Mouse (Mus musculus): ENCODE measurements around the gene Hnrnpab.
A peak's percentile ranks its signal among the peaks of the same experiment; 100 is the strongest.

The Hnrnpab gene

DNA sequence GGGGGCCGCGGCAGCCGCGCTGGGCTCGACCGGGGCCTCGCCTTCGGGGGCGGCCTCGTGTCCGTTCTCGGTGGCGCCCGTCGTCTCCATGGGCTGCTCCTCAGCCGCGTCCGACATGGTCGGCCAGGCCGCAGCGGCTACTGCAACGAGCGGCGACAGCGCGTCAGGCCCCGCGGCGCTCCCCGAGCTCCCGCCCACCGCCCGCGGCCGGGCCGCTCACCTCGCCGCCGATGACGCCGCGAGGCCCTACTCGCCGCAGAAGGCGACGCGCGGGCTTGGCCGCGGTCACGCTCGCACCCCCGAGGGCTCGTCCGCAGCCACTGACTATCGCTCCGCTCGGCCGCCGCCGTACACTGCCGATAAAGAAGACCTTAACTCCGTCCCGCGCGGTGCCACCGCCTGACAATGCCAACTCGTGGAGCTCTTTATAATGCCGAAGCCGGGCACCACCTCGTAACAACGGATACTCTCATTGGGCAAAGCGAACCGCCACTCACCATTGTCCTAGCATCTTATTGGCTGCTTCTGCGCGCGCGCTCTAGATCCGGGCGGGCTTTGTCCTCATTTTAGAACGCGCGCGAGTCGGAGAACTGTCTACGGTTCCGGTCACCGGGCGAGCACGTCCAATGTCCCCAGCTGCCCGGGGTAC, at the start of gene Hnrnpab:
Hnrnpab (minus strand) TSS at position 401 of the 649 bp plus-strand sequence.
- peak; percentile 97 for DNase-seq (ENCODE audit: low read depth, low spot score)

DNA sequence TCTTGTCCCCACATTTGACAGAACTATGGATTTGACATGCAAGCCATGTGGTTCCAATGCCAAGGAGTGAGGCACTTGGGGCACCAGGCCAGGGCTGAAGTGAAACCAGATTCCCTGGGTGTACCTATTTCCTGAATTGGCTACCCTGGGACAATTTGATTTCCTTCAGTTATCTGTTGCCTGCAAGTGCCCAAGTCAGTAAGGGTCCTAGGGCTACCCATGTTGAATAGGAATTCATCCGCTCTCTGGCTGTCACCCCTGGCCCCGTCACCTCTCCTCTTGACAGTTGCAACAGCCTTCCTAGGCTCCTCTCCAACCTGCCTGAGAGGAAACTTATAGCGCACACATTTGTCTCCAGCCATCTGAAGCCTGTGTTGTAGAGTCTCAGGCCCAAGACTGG, 48.2 kb upstream of the Hnrnpab start:
- no peak for DNase-seq (ENCODE audit: low read depth, low spot score)

DNA sequence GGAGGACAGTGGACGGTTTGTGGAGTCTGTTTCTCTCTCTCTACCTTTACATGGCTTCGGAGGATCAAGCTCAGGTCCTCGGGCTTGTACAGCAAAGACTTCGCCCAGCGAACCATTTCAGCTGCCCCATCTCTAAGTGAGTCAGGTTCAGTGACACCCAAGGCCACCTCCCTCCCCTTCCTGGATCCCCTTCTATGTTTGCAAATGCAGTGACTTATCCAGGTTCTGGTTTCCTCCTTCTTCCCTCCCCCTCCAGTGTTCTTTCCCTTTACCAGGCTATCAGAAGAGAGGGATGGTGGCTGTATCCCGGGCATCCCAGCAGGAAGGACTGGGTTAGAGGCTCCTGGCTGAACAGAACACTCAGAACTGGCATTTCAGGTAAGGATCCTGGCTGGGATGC, 47.1 kb upstream of the Hnrnpab start:
- DNase-seq (ENCODE audit: low read depth, low spot score): no peak

DNA sequence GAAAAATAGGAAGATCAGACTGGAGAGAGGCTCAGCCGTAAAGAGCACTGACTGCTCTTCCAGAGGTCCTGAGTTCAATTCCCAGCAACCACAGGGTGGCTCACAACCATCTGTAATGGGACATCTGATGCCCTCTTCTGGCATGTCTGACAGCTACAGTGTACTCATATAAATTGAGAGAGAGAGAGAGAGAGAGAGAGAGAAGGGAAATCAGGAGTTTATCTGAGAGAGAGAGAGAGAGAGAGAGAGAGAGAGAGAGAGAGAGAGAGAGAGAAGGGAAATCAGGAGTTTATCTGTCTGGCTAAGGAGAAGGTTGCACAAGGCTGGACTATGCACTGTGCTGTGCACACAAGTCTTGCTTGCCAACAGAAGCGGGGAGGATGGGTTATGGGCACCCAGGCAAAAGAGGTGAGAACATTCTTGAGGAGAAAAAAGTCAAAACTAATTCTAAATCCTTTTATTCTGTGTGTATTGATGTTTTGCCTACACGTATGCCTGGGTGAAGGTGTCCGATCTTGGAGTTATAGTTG, 46.3 kb upstream of the Hnrnpab start:
- no peak for DNase-seq (ENCODE audit: low read depth, low spot score)

DNA sequence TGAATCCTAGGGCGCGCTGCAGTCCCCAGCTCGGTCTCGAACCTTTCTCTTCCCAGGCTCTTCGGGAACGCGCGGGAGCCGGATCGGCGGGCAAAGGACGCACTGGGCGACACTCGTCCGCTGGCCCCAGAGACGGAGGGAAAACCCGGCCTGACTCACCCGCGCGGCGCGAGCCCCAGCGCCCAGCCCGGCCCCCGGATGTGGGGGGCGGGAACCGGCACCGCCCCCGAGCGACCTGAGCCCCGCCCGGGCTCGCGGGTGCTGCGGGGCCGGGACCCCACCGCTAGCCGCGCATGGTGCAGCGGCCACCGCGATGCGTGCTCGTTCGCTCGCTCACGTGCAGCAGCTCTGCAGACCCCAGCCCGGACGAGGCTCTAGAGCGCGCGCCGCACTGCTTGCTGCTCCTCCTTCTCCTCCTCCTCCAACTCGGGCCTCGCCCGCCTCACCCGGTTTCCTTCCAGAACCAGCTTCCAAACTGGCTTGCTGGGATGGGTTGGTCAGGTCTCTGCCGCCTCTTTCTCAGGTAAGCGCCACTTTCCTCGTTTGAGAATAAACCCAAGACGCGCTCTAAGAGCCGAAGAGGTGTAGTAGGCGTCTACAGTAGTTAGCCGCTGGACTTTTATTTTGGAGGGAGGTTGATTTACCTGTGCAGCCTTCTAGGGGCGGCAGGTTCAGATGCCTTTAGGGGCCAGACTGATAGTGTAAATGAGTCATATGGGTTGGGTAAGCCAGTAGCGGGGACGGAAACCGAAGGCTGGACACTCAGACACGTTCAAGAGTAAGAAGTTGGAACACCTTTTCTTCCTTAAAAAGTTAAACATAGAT, 44.3 kb upstream of the Hnrnpab start, which contains the start of the genes N4bp3 and D930048N14Rik:
N4bp3 (minus strand) TSS at position 152 of the 825 bp plus-strand sequence.
D930048N14Rik (plus strand) TSS at position 264 of the 825 bp plus-strand sequence.
- DNase-seq (ENCODE audit: low read depth, low spot score): peak; percentile 70

DNA sequence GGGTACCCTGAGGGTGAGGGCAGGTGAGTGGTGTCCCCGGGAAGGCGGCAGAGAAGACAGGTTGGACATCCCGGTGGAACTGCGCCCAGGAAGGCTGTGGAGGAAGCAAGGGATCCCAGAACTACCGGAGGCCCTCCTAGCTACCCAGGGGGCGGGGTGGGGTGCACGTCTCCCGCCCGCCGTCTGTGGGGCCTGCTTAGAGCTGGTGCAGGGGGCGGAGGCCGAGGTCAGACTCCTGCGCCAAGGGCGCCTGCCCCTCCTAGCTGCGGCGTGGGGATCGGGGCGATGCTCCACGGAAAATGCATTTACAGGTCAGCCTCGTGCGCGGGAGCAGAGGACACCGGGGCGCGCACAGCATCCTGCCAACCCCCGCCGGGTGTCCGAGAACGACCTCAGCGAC, 43.6 kb upstream of the Hnrnpab start:
- DNase-seq (ENCODE audit: low read depth, low spot score): no peak

DNA sequence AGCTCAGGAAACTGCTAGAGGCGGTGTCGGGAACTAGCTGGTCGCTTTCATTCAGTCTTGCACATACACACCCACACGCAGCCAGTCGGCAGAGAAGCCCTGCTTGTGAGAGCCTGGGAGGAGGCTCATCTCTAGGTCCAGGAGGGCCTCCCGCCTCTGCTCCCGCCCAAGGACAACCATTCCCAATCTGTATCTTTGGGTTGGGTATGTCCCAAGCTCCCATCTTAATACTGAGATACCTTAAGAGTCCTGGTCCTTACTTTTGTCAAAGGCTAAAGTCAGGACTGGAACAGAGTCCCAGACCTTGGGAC, 43.2 kb upstream of the Hnrnpab start:
- no peak for DNase-seq (ENCODE audit: low read depth, low spot score)

DNA sequence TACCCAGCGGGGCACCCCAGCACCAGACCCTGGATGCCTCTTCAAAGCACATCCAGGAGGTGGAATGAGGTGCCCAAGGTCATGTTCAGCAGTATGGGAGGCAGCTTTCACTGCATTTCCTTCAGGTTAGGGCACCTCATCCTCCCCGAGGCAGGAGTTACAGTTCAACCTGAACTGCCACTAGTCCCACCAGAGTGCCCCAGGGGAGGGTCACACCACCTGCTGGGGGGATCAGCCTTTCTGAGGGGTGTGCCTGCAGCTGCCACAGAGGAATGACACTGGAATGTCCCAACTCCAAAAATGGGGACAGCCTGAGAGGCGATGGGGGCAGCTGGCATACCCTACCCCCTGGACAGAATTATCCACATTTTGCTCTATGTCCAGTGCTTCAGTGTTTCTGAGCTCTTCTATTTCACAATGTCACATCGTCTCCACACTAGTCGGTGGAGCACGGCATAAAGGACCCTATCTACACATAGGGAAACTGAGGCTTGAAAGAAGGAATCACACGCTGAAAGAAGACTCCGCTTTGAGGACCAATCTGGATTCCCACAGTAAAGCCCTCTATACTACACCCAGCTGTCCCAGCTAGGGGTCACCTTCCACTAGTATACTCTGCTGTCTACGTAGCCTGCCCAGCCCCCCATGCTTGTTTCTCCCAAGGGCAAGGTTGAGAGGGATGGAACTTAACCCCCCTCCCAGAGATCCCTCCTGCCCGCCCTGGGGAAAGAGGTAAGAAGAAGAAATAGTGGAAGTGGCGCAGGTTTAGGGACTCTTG, 42.7 kb upstream of the Hnrnpab start:
- DNase-seq (ENCODE audit: low read depth, low spot score): no peak

DNA sequence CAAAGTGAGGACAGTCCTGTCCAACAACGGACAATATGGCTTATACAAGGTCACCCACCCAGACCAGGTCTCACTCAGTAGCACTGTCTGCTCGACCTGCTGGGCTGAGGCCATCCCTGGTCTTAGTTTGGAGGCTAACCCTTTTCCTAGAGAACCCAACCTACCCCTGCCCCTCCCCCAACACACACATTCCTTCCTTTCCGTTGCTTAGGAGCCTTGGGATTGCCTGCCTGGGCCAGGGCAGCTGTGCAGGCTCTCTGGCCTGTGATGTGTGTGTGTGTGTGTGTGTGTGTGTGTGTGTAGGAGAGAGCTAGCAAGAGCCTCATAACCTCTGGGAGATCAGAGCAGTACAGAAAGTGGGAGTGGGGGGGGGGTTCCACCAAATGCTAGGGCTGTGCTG, 41.9 kb upstream of the Hnrnpab start:
- DNase-seq (ENCODE audit: low read depth, low spot score): peak; percentile 73

DNA sequence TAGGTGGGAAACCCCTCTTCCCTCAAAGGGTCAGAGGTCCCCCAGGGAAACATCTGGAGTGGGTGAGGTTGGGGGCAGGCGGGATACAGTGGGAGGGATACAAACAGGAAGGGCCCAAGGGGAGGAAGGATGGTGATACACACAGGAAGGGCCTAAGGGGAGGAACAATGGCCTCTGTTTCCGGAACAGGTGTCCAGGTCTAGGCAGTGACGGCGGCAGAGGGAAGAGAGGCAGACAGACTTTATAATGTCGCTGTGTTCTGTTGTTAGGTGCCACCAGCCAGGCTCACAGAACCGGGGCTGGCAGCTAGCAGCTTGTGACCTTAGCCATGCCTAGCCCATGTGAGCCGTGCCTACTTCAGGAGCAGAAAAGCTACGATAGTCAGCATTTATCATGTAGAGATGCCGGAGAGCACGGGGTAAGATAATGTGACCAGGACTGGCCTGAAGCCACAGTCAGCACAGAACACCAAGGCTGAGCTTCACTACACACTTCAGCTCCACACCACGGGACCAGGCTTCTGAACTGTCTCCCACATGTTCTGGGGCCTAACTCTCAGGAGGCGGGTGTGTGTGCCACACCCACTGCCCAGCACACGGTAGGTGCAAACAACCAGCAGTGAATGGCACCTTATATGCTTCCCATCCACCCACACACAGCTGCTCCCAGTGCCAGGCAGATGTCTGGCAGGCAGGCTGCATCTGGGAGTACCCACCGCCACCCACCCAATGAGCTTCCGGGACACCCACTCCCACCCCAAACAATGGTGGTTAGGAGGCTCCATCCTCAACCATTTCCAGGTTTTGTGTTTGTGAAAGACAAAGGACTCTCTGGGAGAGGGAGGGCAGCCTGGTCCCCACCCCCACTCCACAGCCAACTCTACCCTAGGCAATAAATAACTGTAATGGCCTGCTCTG, 40.4 kb upstream of the Hnrnpab start:
- no peak for DNase-seq (ENCODE audit: low read depth, low spot score)

DNA sequence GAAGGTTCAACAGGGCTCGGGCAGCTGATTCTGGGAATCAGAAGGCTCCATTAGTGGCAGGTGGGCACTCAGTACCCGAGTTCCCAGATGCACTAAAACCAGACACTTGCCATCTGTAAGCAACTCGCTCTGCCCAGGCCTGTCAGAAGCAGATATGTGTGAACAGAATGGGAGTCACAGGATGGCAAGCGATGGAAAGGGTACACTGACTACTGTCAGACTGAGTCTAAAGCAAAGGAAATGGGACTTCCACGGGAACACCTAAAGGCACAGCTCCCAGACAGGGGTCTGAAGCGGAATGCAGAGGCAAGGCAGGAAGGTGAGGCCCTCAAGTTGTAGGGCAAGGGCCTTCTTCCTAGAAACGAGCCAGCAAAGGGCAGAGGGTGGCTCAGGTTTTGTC, 39.6 kb upstream of the Hnrnpab start:
- DNase-seq (ENCODE audit: low read depth, low spot score): no peak

DNA sequence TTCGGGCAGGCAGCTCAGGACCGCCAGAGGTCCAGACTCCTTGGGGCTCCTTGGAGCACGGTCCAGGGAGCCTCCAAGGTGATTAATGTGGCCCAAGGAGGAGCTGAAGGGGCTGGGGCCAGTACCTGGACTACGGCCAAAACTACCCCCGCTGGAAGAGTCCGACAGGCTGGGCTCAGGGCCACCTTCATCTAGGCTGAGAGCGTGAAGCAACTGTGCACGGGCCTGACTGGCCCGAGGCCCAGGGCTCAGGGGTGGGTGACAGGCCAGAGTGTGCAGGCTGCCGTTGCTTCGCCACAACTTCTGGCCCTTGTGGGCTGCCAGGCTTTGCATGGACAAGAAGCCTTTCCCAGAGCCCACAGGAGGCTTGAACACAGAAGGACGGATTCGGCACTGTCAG, 38.6 kb upstream of the Hnrnpab start:
- DNase-seq (ENCODE audit: low read depth, low spot score): no peak

DNA sequence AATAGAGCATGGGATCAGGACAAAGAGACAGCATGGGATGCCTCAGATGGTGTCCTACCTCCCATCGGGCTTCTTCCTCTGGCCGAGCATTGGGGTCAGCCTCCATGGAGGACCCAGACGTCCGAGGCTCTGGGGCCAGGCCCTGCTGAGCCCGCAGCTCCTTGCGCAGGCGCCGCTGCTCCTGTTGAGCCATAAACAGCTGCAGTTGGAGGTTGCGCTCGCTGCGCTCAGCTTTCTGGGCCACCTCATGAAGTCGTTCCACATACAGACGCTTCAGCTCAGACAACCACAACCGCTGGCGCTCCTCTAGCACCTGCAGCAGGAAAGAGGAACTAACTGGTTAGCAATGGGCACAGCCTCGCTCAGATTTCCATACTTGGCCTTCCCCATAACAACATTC, 37.6 kb upstream of the Hnrnpab start:
- DNase-seq (ENCODE audit: low read depth, low spot score): no peak

DNA sequence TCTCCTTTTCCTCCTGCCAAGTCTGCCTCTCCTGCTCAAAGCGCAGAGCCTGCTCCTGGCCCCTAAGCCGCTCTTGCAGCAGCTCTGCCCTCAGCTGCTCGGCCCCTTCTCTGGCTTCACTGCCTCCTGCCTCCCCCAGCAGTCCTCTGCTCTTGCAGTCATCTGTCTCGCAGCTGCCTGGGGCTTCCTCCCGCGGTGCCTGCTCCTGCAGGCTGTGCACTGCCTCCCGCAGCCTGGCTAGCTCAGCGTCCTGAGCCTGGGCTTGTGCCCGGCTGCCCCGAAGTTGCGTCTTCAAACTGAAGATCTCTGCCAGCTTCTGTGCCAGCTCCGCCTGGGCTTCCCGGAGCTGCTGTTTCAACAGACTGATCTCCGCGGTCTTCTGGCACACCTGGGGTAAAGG, 37.1 kb upstream of the Hnrnpab start:
- DNase-seq (ENCODE audit: low read depth, low spot score): no peak

DNA sequence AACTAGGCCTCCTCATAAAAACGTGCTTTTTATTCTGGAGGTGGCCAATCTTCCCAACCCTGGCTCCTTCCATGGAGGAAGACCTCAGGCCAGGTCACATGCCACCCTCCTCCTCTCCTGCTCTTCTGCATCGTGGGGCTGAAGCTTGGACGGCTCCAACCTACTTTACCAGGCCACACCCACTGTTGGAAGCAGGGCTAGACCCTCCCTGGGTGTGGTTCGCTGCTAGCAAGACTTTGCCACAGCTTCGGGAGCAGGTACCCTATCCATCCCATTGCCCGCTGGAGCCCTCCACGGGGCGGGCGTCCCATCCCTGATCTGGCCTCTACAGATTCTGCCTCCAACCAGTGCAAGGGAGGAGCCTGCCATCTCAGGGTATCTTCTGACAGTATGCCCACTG, 36.6 kb upstream of the Hnrnpab start:
- no peak for DNase-seq (ENCODE audit: low read depth, low spot score)

DNA sequence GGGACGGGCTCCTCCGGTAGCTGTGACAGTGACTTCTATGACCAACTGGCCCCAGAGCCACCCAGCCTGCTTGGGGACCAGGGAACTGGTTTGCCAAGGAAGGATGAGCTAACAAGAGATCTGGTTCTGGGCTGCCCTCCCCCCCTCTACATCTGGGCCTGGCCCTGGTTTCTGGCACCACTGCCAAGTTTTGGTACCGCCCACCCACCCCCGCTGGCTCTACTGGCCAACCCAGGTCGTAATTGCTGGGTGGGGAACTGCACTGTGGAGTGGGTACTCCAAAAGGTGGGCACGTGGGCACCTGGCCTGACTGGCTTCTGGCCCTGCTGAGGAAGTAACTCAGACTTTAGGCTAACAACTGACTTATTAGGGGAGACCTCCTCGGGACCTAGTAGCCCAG, 34.1 kb upstream of the Hnrnpab start:
- no peak for DNase-seq (ENCODE audit: low read depth, low spot score)

DNA sequence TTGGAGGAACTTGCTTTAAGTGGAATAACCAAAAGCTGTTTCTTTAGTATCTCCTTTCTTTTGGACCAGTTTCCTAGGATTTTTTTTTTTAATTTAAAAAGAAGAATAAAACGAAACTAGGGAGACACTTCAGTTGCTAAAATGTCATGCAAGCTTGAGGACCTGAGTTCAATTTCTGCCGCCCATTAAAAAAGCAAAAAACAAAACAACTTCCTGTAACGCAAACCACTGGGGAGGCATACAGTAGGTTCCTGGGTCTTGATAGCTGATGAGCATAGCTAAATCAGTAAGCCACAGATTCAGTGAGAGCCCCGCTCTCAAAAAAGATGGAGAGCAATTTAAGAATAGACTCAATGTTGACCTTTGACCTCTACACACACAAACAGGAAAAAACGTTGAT, 31.9 kb upstream of the Hnrnpab start:
- DNase-seq (ENCODE audit: low read depth, low spot score): no peak

DNA sequence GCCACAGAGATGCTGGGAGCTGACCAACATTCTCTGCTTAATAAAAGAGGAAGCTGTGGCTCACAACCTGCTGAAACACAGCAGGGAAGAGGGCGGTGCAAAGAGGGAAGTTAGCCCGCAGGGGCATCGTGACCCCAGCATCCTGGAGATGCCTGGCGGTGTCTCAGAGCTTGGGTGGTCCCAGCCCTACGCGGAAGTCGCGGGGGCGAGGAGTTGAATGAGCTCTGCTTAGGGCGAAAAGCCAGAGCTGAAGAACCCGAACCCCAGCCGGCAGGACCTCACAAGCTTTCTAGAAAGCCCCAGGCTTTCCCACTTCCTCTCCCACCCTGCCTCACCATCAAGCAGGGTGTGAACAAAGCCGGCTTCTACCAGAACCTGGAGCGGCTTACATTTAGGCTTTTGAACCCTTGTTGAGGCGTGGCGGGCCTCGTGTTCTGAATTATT, 31.3 kb upstream of the Hnrnpab start:
- peak; percentile 86 for DNase-seq (ENCODE audit: low read depth, low spot score)

DNA sequence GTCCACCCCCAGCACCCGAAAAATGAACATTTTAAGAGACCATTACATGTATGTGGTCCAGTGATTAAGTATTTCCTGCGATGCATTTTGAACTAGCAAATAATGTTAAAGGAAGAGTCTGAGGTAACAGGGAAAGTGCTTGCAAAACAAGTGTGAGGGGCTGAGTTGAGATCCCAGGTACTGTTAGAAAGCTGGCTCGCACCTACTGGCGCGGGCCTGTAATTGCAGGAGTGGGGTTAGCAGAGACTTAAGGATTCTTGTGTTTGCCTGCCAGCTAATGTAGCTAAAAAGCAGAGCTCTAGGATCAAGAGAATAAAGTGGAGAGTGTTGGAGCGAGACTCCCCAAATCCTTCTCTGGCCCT, 29.7 kb upstream of the Hnrnpab start:
- DNase-seq (ENCODE audit: low read depth, low spot score): peak; percentile 76

DNA sequence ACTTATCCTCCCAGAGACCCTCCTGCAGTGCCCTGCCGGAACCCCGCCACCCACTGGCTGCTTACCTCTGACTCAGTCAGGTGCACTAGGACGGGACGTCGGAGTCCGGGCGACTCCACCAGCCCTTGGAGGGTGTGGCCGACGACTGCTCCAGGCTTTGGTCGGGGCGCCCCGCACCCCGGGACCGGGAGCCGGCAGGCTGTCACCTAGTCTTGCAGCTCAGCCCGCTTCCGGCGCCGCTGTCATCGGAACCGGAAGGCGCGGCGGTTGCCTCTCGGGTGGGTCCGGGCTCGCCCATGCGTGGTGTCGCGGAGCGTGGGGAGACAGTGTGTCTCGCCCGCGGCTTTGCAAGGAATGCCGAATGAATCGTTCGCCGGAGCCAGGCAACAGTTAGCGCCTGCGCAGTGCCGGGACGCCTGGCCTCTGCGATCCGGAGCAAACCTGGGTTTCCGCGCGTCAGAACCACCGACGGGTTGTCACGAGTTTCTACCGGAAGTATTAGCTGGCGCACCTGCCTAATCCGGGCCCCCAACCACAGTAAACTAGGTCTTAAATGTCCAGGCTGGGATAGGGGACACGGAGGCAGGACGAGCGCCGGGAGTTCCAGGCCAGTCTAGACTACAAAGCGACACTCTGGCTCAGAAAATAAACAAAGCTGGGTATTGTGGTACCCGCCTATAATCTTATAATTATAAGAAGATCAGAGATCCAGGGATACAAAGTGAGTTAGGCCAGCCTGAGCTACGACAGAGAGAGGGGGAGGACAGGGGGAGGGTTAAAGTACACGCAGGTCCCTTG, 29.1 kb upstream of the Hnrnpab start, which contains the start of gene Rmnd5b:
Rmnd5b (minus strand) TSS at position 372 of the 798 bp plus-strand sequence.
- peak; percentile 86 for DNase-seq (ENCODE audit: low read depth, low spot score)

Measured in forelimb bud, embryonic 11.5 days (tissue).